Mouse (Mus musculus): ENCODE measurements at regions not wholly inside any gene's neighbourhood (a gene's known extent, or its start where the extent isn't known, plus 50 kb on each side); places are given as distances from the start of the nearest gene placed in this dataset.

- intact Hi-C loops (cut with DNase I), result no loop called here
Observed at GRCm38 (mm10) chr11:23169742-23170428, 86.0 kb upstream of the Xpo1 start.

GRCm38 (mm10) chr11:23170813-23171212 lies 85.0 kb upstream of the Xpo1 start:
- intact Hi-C loops (cut with DNase I), result no loop called here

GRCm38 (mm10) chr11:23171760-23172159 lies 84.1 kb upstream of the Xpo1 start:
- intact Hi-C loops (cut with DNase I), result no loop called here

GRCm38 (mm10) chr11:23181647-23182046 lies 74.2 kb upstream of the Xpo1 start:
- intact Hi-C loops (cut with DNase I), result no loop called here

GRCm38 (mm10) chr11:23185211-23185610 lies 70.6 kb upstream of the Xpo1 start:
- intact Hi-C loops (cut with DNase I), result no loop called here

GRCm38 (mm10) chr11:23201701-23202449 lies 54.0 kb upstream of the Xpo1 start:
- intact Hi-C loops (cut with DNase I), result no loop called here

GRCm38 (mm10) chr11:23203566-23203965 lies 52.3 kb upstream of the Xpo1 start:
- intact Hi-C loops (cut with DNase I), result no loop called here

- intact Hi-C loops (cut with DNase I), result no loop called here
Observed at GRCm38 (mm10) chr11:23204041-23204440, 51.8 kb upstream of the Xpo1 start.
